Mouse (Mus musculus) heart, adult 9 months (tissue): ENCODE measurements around the gene Cacna1g.
"Not testable (repeated sequence)": the region's sequence is repeated elsewhere in the genome, so short reads cannot be mapped to it uniquely, and the experiment has no call there.

Experiments
- DNase-seq, 2 experiments: peaks; one replicate each; pipeline ENCODE4 v3.0.0; 2022; ENCODE audit warnings: low spot score in 2 of 2

The Cacna1g gene

DNA sequence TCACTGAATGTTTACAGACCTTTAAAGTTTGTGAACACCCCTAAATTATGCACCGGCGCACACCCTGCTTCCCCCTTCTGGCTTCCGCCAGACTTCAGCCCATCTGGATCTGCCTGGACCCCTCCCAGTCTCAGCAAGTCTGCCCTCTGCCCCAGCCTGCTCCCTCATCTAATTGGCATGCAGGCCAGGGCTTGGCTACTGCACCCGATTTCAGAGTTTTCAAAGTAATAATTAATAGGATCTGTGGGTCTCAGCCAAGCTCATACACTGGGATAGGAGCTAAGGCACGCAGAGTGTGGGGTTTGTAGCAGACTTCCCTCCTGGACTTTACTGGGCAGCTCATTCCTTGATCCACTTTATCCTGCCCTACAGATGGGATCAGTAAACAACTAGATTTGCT, 69.8 kb downstream of the Cacna1g start:
- no peak for DNase-seq

DNA sequence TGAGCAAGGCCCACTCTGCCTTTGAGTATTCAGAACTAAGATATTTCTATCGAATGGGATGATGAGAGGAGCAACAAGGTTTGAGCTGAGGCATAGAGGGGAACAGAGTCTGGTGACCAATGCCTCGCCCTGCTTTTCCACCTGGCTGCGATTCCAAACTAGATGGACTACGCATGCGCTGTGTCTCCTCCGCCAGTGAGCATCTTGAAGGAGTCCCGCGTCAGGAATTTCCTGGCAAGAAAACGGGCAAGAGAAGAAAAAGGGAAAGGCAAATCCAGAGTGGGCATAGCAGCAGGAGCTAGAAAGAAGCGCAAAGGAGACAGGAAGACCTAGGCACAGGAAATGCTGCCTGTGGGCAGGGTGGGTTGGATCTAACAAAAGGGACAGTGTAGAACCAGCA, 70.2 kb downstream of the Cacna1g start:
- DNase-seq: no peak

DNA sequence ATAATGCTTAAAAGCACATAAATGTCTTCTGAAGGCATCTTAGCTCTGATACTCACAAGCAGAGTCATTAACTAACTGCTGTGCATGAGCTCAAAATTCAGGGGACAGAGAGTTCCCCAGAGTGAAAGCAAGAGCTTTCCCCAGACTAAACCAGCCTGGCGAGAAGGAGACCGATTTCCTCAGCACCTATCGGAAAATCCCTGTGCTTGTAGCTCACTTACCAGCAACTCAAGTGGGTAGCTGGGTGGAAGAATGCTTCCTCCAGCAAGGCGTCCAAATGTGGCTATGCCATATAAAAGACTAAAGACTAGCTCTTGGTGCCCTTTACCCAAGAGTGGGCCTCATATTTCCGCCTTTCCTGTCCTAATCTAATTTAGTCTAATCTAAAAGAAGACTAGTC, 71.3 kb downstream of the Cacna1g start:
- DNase-seq: no peak

DNA sequence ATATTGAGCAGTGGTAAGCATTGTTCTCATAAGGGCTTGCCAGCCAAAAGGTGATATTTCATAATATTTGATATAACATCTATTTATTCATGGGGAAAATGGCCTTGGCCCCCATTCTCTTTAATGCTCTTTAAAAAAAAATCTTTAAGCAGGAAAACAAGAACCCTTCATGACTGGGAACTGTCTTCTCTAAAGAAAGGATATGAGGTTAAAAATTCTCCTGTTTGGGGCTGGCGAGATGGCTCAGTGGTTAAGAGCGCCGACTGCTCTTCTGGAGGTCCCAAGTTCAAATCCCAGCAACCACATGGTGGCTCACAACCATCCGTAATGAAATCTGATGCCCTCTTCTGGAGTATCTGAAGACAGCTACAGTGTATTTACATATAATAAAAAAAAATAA, 72.0 kb downstream of the Cacna1g start:
- DNase-seq: not testable (repeated sequence)

DNA sequence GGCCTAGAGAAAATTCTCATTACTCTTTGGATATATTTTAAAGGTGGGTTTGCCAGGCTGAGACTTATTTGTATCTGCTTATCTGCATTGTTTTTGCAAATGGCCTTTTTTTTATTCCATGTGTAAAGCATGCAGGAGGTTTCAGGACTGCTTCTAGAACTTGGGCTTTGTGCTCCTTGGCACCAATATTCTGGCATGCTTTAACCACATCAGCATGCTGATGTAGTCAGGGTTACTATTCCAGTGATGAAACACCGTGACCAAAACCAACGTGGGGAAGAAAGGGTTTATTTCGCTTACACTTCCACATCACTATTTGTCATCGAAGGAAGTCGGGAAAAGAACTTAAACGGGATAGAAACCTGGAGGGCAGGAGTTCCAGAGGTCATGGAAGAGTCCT, 73.0 kb downstream of the Cacna1g start:
- DNase-seq: no peak

DNA sequence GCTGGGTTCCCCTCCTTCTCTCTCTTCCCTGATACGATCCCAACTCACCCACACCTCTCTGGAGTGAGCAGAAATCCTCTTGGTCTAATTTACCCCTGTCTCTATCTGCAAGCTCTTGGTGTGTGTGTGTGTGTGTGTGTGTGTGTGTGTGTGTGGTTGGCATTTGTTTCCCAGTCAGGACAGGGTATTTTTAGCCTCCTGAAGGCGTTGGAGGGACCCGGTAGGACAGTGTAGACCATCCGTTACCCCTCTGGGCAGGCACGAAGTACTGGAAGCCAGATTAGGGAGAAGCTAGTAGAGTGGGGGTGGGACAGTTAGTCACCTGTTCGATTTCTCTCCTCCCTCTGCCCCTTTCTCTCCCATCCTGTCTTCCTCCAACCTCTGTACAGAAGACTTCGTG, 79.9 kb downstream of the Cacna1g start:
- DNase-seq: no peak

DNA sequence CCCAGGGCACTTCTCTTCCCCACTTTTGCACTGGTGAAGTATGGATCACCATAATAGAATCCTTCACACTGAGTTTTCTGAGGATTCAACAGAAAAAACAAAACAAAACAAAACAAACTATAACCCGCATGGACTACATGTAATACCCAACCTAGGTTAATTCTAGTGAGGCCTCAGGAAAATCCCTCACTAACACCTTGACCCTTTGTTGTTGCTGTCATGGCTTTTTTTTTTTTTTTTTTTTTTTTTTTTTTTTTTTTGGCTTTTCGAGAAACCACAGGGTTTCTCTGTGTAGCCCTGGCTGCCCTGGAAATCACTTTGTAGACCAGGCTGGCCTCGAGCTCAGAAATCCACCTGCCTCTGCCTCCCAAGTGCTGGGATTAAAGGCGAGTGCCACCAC, 80.5 kb downstream of the Cacna1g start:
- not testable (repeated sequence) for DNase-seq

DNA sequence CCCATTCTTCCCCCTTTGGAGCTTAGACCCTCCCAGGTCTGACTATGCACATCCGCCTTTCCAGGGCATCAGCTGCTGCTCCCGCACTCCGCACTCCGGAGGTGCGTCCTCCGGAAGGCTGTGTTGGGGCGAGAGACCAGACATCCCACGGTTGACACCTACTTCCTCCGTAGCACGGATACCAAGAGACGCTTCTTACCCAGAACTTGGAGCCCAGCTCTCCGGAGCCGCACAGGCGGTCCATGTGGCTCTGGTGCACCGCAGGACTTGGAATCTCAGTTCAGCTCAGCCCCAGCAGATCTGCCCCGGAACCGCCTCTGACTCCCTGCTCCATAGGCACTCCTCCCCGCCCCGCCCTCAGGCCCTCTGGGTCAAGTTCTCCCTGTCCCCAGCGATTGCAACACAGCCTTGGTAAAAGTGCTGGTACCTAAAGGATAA, 81.3 kb downstream of the Cacna1g start, which contains the start of gene Abcc3:
Gene Abcc3, minus strand, starts transcription at position 326 of the 438 bp plus-strand sequence.
- peak; percentile 32 to 34 for DNase-seq

DNA sequence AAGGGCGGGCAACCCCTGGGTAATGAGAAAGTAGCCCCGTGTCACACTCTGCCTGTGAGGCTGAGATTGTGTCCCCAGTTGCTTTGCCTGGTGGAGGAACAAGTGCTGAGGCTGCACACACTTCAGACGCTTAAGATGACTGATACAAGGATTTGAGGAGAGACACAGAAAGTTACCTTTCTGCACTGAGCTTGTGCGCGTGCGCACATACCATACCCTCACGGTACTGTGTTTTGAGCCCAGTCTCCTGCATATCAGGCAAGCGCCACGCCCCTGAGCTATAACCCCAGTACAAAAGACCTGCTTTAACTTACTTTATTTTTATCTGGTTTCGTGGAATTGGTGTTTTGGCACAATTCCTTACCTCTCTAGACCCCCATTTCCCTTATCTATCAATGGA, 82.3 kb downstream of the Cacna1g start:
- no peak for DNase-seq

DNA sequence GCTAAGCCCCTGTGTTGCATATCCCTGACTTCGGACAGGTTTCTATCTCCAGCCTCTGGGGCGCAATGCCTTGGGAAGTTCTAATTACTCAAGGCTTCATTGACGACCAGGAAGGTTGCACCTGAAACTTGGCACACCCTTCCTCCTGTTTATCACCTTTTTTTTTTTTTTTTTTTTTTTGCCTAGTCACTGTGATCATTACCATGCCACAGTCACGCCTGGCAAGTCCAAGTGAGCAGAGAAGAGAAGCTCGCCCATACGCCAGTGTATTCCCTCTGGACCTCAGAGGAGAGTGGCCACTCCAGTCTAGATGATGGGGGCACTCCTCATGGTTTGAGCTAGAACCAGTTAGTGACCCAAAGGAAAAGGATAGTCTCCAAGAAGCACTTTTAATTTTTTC, 83.2 kb downstream of the Cacna1g start:
- DNase-seq: no peak

DNA sequence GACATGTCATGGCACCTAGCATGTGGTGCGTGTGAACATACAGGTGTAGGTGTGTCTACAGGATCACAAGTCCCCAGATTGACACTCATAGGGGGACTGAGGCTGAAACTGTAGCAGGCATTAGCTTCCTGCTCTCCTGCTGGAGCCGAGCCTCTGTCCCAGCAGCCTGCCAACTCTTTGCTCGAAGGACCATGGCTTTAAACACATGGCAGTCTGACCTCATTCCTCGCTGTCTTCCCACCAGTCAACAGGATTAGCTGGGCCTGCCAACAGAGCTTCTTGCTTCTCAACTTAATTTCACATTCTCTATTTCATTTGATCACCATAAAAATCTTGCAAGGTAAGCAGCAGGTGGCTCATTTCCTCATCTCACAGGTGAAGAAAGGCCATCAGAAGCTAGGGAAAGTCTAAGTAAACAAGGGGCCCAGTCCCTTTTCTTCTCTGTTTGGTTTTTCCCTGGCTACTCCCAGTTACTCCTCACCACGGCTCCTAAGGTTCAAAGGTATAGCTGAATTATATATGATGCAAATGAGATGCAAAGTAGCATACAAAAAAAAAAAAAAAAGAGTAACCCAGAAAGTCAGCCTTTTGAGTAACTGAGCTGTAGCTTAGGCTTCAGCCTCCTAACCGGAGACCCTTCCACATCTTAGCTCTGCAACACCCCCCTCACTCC, 84.1 kb downstream of the Cacna1g start:
- no peak for DNase-seq

DNA sequence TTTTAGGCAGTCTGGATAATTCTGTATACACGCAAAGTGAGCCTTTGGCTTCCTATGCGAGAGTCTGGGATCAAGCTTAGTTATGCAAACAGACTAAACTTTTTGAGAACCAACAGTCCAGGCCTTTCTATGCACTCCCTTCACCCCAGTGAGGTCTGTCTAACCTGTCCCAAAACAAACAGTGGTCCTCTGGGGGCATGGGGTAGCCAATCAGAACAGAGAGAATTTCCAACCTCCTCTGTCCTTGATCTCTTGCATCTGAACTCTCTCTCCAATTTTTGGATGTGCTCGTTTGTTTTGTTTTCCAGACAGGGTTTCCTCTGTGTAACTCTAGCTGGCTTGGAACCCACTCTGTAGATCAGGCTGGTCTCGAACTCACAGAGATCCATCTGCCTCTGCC, 85.0 kb downstream of the Cacna1g start:
- DNase-seq: no peak

DNA sequence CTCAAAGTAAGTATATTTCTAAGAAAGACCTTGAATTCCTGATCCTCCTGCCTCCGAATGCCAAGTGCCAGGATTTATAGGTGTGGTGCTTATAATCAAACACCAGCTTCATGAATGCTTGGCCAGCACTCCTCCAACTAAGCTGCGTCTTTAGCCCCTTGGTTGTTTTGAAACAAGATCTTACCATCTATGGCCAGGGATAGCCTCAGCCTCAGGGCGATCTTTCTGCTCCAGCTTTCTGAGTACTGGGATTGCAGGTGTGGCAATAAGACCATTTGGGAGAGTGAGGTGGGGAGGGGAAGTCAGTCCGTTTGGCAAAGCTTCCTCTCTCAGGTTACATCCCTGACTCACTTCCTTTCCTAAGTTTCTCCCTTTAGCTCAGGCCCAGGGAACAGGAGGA, 86.2 kb downstream of the Cacna1g start:
- DNase-seq: no peak

DNA sequence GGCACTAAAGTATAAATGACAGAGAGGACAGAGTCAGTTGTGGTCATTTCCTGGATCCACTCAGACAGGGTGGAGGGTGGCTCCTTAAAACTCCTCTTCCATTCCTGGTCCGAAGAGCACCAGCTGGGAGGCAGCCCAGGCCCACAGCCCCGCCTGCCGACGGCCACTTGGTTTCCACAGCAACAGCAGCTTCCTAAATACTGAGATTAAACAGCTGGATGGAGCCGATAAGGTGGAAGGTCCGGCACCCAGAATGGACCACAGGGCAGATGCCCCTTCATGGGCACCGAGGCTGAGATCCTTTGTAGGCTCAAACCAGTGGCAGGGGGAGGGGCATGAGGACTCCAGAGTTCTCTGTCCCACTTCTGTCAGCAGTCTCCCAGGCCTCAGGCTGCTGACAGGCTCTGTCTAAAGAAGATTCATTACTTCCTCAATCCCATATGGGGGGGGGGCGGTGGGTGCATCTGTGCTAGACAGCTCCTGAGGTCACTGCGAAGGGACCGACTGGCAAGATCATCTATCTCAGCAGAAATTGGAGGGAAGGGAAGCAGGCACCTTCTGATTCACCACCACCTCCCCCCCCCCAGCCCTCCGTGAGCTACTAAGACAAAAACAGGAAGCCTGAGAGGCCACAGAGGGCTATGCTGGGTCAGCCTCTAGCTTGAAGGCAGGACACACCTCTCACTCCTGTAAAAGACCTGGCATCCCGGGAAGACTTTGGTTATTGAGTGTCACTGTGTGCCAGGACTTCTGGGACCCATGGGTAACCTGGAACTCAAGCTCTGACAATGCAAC, 87.8 kb downstream of the Cacna1g start:
- peak; percentile 35 to 55 for DNase-seq

DNA sequence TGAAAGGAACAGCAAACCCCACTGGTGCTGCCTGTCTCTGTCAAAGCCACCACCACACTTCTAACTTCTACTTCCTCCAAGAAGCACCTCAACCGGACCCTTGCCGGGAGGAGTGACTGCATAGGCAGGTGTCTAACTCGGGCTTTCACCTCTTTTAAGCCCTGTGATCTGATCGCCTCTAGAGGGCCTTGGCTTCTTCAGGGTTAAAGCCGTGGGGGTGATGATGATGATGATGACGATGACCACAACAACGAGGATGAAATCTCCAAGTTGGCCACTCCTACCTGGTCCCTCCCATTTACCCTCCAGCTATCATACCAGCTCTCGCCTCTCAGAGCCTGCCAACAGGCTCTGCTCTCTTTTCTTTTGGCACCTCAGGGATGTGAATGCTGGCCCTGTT, 94.3 kb downstream of the Cacna1g start:
- no peak for DNase-seq

DNA sequence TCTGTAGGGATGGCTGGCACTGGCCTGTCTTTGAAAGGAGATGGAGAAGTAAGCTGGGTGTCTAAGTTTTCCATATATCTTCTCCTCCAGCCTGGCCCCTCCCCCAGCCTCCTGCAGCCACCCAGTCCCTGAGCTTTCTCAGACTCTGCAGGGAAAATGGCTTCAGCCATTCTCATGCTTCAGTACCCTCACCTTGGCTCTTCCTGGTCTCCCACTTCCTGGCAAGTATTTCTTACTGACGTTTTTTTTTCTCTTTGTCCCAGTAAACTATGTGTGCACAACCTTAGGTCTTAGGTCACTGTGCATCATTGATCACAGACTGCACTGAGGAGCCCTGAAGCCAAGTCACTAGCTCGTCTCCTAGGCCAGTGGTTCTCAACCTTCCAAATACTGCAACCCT, 94.9 kb downstream of the Cacna1g start:
- no peak for DNase-seq

DNA sequence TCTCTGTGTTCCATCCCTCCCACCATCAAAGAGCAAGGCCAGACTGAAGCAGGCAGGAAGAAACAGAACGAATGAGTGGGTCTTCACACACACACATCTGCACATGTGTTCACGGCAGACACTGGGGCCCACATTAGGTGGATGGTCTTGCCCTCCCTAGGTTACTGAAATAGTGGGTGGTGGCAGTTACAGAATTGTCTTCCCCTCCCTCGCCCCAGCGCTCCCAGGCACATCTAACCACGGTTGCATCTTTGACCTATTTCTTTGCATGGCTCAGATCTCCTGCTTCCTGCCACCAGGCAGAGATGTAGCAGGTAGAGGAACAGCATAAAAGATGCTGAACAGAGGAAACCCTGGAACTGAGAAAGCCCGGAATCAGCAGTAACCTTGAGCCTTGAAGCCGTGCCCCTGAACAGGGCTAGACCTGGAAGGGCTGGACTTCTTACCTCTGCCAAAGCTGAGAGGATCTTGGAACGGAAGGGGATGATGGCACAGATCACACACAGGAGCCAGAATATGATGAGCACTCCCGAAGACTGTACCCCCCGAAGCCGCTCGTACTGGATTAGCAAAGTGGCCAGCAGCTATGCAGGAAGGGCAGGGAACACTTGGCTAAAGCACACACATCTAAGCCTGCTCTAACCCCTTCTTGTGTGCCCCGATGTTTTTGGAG, 99.6 kb downstream of the Cacna1g start:
- DNase-seq: no peak

DNA sequence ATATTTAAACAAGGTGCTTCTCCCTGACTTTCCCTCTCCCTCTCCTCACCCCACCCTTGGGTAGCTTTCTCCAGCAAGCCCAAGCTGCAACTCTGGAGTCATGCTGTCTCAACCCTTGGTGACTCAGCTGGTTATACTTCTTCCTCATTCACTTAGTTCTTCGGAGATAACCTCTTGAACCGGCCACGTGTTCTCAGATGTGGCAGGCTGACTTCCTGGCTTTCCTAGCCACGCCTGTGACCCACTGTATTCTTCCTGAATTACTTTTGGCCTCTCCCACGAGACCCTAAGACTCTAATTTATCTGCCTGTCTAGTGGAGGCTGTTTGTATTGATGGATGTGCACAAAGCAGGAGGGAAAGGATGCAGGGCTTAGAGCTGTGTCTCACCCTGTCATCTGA, 103.2 kb downstream of the Cacna1g start:
- no peak for DNase-seq

DNA sequence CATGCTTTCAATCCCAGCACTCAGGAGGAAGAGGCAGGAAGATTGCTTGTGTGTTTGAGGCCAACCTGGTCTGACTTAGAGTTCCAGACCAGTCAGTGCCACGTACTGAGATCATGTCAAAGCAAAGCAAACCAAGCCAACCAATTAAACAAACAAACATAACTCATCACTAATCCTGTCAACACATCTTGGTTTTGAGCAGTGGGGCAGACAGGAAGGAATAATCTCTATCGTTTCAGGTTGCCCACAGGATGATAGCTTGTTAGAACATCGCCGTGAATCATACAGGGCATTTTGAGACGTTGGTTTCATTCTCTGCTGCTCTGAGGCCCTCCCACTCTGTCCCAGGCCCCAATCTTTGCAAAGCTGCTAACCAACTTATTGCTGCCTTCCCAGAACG, 104.0 kb downstream of the Cacna1g start:
- DNase-seq: no peak

DNA sequence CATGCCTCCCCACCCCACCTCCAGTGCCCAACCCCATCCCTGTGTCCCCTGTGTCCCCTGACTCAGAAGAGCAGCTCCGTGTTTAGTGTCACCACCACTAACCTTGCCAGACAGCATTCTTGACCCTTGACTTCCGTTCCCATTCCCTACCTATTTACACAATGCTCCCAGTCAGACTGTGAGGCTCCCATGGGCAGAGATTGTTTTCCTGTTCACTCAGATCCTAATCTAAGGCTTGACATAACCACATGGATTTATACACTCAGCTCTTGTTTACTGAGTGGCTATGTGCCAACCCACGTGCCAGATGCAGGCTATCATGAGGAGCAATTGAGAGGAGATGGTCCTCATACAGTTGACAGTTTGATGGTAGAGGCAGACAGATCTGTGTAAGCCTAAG, 108.7 kb downstream of the Cacna1g start:
- DNase-seq: no peak

DNA sequence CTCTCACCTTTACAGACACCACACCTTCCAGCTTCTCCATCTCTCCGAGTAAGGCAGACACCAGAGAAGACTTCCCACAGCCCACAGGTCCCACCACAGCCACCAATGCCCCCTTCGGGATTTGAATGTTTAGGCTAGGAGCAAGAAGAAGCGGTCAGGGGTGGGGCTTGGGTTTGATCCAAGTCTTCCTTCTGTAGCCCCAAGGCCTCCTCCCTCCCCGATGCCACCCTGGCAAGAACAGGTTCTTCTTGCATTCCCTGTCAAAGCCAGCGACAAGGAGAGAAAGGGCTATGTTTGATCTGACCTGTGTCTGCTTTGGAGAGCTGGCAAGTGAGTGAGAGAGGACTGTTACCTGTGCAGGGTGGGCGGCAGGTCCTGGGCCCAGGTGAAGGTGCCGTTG, 110.3 kb downstream of the Cacna1g start:
- no peak for DNase-seq

DNA sequence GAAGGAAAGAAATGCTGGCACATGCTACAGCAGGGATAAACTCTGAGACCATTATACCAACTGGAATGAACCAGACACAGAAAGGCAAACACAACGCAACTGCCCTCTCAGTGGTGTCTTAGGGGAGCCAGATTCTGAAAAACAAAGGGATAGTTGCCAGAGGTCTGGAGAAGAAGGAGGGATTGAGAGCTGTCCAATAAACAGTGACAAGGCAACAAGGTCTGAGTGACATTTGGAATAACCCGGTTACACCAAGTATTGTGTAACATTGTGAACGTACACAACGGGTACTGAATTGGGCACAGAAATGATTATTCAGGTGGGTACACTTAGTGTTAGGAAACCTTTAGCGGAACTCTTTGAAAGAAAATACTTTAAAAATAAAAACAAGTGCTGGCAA, 111.9 kb downstream of the Cacna1g start:
- no peak for DNase-seq
